Mouse (Mus musculus): Measurements from ENCODE around the gene Pcp2.
A peak's percentile ranks its signal among the peaks of the same experiment; 100 is the strongest.

Pcp2 gene

DNA sequence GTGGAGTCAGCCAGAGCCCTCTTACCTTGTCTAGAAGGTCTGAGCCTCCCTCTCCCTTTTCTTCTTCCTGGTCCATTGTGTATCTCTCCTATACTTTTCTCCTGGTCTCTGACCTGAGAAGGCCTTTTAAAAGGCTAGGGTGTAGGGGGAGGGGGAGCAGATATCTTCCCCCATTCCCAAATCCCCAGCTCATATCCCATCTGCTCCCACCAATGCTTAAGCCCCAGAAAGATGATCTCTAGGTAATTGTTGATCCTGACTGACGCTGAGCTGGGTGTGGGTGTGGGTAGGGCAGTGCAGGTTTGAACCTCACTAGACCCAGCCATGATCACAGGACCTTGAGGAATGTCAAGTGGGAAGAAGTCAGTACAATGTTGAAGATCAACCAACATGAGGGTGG is at the start of gene Pcp2:
TSS of gene Pcp2 (minus strand) at position 101 of the 400 bp plus-strand sequence.
- DNase-seq: no peak

DNA sequence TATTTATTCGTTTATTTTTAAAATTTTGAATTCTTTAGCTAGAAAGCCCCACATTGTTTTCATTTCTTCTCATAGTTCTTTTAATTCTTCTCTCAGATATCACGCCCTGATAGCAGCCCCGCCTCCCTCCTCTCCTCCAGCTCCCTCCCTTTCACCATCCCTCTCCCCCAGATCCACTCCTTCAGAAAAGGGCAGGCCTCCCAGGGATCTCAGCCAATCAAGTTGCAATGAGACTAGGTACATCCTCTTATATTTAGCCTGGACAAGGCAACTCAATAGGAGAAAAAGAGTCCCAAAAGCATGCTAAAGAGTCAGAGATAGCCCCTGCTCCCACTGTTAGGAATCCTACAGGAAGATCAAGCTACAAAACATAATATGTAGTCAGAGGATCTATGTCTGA is 49.3 kb upstream of the Pcp2 start:
- DNase-seq: no peak

- peak; percentile 85 for DNase-seq
Observed at GRCm38 (mm10) chr8:3671980-3672491, 46.7 kb upstream of the Pcp2 start, which contains the start of gene Fcor. TSS of gene Fcor (minus strand) at chr8:3672362.

GRCm38 (mm10) chr8:3670388-3670787 is 45.0 kb upstream of the Pcp2 start:
- DNase-seq: no peak

DNA sequence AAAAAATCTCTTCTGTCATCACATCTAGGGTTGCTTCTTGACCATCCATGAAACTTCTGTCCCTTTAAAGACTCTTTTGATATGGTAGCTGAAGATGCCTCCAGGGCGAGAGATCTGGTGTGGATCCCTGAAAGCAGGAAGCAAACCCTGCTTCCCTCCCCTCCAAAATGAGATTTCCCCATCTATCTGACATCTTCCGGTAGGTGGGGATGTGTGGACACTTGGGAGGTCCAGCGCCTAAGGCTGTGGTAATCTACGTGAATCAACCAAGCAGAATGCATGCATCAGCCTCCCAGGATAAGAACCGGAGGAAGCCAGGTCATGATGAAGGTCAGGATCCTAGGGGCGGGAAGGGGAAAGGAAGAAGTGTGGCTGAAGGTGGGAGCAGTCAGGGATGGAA is 40.2 kb upstream of the Pcp2 start, which contains the start of gene Mcemp1:
TSS of gene Mcemp1 (plus strand) at position 248 of the 400 bp plus-strand sequence.
- no peak for DNase-seq

DNA sequence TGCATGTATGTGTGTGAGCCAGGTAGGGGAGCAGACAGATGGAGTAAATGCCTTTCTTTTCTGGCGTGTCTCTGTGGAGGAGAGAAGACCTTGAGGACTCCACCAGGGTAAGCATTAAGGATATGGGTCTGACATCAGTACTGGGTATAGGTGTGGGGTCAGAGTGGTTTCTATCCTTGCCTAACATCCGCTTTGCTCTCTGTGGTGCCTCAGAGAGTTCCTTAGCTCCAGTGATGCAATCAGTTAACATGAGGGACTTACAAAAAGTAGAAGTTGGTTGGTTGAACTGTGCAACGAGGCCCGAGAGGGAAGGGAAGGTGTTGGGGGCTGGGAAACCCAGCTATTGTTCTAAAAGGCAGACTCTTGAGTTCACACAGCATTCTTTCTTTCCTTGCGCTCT is 39.1 kb upstream of the Pcp2 start:
- no peak for DNase-seq

DNA sequence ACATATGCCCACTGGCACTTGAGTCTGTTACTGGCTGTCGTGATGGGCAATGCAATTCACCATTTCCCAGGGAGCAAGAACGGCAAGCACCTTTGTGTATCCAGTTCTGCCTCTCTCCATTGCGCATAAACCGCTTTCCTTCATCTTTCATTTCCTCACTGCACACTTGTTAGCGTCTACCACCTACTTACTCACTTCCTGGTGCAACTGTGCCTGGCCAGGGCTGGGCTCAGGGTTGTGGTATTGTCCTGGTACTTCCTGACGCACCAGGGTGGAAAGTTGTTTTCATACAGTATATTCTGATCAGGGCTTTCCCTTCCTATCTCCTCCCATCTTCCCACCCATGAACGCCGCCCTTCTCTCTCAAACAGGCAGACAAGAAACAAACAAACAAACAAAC is 35.5 kb upstream of the Pcp2 start:
- no peak for DNase-seq

GRCm38 (mm10) chr8:3656725-3657381 is 31.5 kb upstream of the Pcp2 start:
- peak; percentile 25 for DNase-seq

- DNase-seq: no peak
Observed at GRCm38 (mm10) chr8:3655526-3655925, 30.2 kb upstream of the Pcp2 start, which contains the start of gene Retn. TSS of gene Retn (plus strand) at chr8:3655770.

- DNase-seq: no peak
Observed at GRCm38 (mm10) chr8:3654726-3655508, 29.6 kb upstream of the Pcp2 start.

DNA sequence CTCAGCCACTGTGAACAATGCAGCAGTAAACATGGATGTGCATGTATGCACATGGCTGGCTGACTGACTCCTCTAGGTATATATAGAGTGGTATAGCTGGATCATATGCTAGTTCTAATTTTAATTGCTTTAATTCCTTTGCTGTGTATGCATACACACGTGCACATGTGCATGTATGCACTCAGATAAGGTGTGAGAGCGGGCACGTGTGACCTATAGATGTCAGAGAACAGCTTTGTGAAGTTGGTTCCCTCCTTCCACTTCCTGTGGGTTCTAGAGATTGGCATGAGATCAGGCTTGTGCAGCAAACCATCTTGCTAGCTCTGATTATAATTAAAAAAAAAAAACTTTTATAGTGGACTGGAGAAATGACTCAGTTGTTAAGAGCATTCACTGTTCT is 27.5 kb upstream of the Pcp2 start:
- no peak for DNase-seq

- DNase-seq: no peak
Observed at GRCm38 (mm10) chr8:3648990-3649389, 23.6 kb upstream of the Pcp2 start.

- no peak for DNase-seq
Observed at GRCm38 (mm10) chr8:3648268-3648667, 22.9 kb upstream of the Pcp2 start.

DNA sequence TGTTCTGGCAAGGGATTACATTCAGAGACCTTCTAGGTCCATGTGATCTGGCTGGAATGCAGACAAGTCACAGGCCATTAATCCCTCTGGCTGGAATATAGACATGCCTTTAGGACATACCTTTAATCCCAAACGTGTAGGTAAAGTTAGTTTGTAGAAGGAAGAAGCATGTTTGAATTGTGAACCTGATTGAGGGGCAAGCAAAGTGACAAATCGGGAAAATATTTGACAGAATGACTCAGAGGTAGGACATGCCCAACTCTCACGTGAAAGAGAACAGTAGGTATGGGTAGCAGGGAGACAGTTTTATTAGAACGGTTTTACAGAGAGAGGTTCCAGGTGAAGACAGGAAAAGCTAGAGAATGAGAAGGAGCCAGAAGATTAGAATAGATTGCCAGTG is 22.2 kb upstream of the Pcp2 start:
- no peak for DNase-seq

GRCm38 (mm10) chr8:3646824-3647531 is 21.6 kb upstream of the Pcp2 start:
- no peak for DNase-seq

- no peak for DNase-seq
Observed at GRCm38 (mm10) chr8:3645804-3646203, 20.5 kb upstream of the Pcp2 start.

DNA sequence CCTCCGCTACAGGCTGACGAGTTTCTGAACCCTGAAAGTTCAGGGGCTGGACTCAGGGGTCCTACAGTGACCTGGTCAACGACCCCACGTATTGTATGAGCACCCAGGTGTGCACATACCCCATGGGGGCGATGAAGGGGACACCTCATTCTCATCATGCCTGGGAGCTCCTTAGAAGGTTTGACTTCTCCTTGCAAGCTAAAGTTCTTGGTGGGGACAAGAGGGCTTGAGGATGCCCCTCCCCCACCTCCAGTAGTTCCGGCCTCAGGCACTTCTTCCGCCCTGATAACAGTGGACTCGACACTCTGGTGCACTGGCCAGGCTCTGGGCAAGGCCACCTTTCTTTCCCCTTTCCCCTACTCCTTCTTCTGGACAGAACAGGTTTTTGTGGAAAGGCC is 6.1 kb upstream of the Pcp2 start:
- no peak for DNase-seq

DNA sequence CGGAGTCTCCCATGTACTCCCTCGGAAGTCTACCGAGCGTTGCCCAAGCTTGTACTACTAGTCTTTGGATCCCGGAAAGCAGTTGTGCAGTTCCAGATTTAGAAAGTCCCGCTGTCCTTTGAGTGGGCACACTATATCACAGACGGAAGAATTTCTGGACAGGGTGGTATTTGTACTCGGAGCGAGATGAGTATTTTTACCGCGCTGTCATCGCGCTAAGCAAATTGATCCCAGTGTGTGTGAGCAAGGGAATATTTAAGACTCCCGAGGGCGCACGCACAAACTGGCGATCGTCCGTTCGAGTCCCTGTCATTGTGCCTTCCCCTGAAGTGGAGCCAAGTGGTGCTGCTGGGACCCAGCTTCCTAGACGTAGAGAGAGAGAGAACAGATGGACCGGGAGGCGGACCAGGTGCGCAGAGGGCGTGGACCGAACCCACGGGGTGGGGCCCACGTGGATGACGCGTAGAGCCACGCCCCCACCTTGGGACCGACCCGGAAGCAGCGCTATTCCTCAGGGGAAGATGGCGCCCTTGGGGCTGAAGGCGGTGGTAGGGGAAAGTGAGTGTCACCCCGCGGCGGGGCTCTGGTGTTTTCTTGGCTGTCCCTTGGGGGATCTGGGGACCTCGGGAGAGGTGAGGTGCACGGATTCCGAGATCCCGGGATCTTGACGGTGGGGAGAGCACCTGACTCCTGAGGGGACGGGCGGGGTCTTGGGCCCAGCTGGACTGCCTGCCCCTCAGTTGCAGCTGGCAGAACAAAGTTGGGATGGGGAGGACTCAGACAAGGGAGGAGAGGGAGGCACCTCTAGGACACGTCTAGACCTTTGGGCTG is 5.5 kb upstream of the Pcp2 start, which contains the start of gene Stxbp2:
TSS of gene Stxbp2 (plus strand) at position 309 of the 831 bp plus-strand sequence.
- peak; percentile 73 for DNase-seq

- DNase-seq: no peak
Observed at GRCm38 (mm10) chr8:3628014-3628413, 2.7 kb upstream of the Pcp2 start.

DNA sequence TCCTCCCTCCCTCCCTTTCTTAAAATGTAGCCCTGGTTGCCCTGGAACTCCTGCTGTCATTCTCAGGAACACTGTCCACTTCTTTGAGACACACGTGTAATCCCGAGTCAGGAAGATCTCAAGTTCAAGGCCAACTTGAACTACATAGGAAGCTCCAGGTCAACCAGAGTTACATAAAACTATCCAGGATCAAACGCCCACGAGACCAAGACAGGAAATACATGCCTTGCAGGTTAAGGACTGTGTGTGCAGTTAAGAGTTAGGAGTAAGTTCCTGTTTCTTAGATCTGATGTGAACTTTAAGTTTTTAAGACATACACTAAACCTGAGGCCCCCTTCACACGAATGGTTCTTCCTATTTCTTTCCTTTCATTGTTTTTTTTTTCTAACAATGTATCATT is 1.6 kb upstream of the Pcp2 start:
- no peak for DNase-seq

DNA sequence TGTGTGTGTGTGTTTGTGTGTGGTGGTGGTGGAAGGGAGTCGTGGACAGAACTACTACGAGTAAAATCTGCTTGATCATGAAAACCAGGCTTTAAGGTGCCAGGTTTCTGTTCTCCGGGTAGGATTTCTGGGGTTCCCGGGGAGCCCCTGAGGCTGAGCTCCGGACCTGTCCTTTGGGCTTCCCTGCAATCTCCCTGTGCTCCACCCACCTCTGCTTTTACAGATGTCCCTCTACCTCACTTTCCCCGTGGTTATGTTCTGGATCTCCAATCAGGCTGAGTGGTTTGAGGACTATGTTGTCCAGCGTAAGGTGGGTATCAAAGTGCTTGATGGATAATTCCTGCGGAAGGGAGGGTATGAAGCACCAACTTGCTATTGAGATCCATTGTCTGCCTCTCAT is 3.2 kb downstream of the Pcp2 start:
- no peak for DNase-seq

DNA sequence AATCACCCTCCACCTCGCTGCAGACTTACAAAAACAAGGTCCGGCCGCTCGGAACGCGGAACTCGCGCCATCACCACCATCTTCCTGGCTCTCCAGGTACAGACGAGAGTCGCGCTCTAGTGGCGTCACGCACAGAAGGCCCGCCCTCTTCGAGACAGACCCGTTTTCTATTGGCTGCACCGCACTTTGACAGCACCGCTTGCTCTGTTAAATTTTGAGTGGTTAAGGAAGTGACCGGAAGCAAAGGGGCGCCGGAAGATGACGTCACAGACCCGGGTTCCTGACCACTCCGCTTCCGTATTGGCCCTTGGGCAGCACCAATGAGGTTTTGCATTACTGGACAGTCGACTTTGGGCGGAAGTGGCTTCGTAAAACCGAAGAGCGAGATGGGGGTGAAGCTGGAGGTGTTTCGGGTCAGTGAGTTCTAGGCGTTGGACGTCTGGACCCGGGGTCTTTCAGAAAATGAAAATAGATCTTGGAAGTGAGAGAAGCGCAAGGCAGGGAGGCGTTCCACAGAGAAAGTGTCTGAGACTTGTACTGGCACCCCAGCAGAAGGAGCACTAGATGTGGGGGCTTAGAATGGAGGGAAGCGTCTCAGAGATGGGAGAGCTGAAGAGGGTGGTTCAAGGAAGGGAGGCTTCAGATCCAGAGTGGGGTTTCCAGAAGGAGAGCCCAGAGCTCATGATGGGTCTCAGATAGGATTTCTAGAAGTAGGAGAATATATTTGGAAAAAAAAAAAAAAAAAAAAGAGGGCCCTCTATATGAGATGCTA is 4.0 kb downstream of the Pcp2 start, which contains the start of the genes Xab2 and Pet100:
TSS of gene Xab2 (minus strand) at position 118 of the 772 bp plus-strand sequence.
TSS of gene Pet100 (plus strand) at position 350 of the 772 bp plus-strand sequence.
- DNase-seq: peak; percentile 98
